Mouse (Mus musculus): ENCODE results near the gene Evx2. TPM values are rescaled to one million over a fixed set of nuclear protein-coding genes. Genes with fewer than 3 reads are reported as not detected.

The Evx2 gene
- polyA plus RNA-seq, 1 experiment from 2014 or later = not detected

DNA sequence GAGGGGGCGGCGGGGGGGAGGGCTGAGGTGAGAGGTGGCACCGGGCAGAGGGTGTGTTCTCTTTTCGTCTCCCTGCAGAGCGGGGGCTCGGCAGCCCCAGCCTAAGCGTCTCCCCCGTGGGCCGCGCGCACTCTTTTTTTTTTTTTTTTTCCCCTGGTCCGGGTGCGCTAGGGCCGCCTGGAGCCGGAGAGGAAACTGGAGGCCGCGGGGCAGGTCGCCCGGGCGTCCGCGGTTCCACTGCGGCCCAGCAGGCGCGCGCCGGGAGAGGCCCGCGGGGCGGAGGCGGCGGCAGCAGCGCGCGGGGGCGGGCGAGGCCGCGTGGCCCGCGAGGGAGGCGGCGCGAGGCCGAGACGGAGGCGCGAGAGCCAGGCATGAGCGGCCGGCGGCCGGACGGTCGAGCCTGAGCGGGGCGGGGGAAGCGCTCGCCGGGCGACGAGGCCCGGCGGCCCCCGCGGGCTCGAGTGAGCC is 45.7 kb upstream of the Evx2 start:
- 0% methylated on average over 37 of the region's 66 CpGs for WGBS
- ATAC-seq (ENCODE audit: low FRiP score, low TSS enrichment) (peak; percentile 68), DNase-seq (ENCODE audit: low spot score) (no peak)
- no peaks in the 10 kb centered on the region for H3K9me3 ChIP-seq (ENCODE audit: control insufficient read depth, low read length)
- H3K4me1 ChIP-seq (replicated peaks; ENCODE audit: control insufficient read depth, insufficient read depth) = no peaks in the 10 kb centered on the region
- peaks cover 43% of the 10 kb centered on the region for H3K27me3 ChIP-seq (ENCODE audit: control insufficient read depth, insufficient read depth, low read length)
- no peaks in the 10 kb centered on the region for H3K36me3 ChIP-seq (ENCODE audit: control insufficient read depth, insufficient read depth, low read length)
- peak overlapping the region; percentile 53 for H3K9ac ChIP-seq (ENCODE audit: low read length)
- H3K4me3 ChIP-seq (ENCODE audit: low read depth, low read length) = peak overlapping the region; percentile 44
- H3K4me2 ChIP-seq (replicated peaks; ENCODE audit: low read depth) = peak overlapping the region; percentile 63
- H3K27ac ChIP-seq (replicated peaks) = peak overlapping the region; percentile 70
- TF ChIP-seq CTCF (IDR thresholded peaks at IDR 0.05; ENCODE audit: low read depth) (no peak), EP300 (optimal IDR thresholded peaks at IDR 0.05) (no peak)

DNA sequence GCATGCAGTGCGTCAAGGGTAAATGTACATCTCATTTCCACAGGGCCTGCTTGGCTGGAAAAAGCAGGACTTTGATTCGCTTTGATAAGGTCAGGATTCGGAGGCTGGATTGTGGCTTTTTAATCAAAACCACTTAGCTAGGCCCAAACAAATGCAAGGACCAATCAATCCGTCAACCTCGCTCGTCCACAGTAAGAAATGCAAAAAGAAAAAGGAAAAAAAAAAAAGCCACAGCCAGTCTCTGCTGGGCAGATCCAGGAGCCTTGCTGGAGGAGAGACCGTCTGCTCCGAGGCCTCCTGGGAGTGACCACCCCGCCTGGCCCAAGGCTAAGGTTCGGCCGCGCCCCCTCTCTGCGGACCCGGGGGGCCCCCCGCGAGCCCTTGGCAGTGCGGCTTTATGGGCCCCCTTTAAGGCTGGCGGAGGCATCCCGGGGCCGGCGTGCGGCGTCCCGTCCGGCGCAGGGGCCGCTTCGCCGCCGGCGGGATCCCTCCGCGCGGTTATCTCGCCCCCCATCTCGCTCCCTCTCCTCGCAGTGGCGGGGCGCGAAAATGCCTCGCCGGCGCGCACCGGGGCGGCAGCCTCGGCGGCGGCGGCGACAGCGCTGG is 45.1 kb upstream of the Evx2 start, which contains the start of gene Hoxd8:
Gene Hoxd8 (plus strand): TSS at position 223 of the 606 bp plus-strand sequence.
- 0 out of 2 replicates have a peak, but pooled peaks have one; percentile 9 for ATAC-seq (ENCODE audit: low FRiP score, low TSS enrichment)
- TF ChIP-seq EP300 (optimal IDR thresholded peaks at IDR 0.05) = no peak
- TF ChIP-seq CTCF (IDR thresholded peaks at IDR 0.05; ENCODE audit: low read depth) = no peak
- no peak for DNase-seq (ENCODE audit: low spot score)

DNA sequence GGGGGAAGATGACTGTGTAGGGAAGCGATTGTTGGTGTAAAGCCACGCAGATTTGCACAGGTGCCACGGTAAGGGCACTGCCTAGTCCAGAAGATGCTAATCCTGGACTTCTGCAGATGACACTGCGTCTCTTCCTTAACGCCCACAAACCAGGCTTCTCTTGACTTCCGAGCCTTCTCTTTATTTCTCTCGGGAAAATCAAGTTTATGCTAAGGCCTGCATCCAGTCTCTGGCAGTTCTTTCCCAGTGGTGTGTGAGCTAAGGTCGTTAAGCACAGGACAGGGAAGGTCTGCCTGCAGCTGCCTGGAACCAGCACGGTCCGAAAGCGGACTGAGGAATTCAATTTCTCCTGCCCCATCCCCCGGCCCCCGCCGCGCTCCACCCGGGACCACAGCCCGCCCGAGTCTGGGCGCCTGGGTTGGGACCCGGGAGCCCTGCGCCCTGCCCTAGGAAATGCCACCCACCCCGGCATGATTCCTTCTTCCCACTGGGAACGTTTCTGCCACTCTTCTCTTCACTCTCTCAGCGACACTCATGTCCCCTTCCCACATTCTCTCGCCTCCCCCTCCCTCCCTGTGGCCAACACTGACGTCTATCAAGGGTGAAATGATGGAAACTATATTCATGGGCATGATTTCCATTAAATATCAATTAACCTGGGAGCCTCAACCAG is 44.5 kb upstream of the Evx2 start:
- WGBS = 13% methylated on average over 26 of the region's 26 CpGs
- Histone ChIP-seq H3K9ac (ENCODE audit: low read length) (no peak overlapping the region), H3K27me3 (ENCODE audit: control insufficient read depth, insufficient read depth, low read length) (peaks cover 37% of the 10 kb centered on the region), H3K4me2 (replicated peaks; ENCODE audit: low read depth) (no peak overlapping the region), H3K27ac (replicated peaks) (no peak overlapping the region), H3K36me3 (ENCODE audit: control insufficient read depth, insufficient read depth, low read length) (no peaks in the 10 kb centered on the region), H3K4me1 (replicated peaks; ENCODE audit: control insufficient read depth, insufficient read depth) (no peaks in the 10 kb centered on the region), H3K4me3 (ENCODE audit: low read depth, low read length) (no peak overlapping the region), H3K9me3 (ENCODE audit: control insufficient read depth, low read length) (no peaks in the 10 kb centered on the region)
- TF ChIP-seq EP300 (optimal IDR thresholded peaks at IDR 0.05) = no peak
- TF ChIP-seq CTCF (IDR thresholded peaks at IDR 0.05; ENCODE audit: low read depth) = no peak
- DNase-seq (ENCODE audit: low spot score) (no peak), ATAC-seq (ENCODE audit: low FRiP score, low TSS enrichment) (no peak)

More for the DNA sequence above, 45.1 kb upstream of the Evx2 start, which contains the start of gene Hoxd8:
- Histone ChIP-seq H3K27ac (replicated peaks) (peak within 1 kb of the TSS; percentile 70), H3K4me3 (ENCODE audit: low read depth, low read length) (peak within 1 kb of the TSS; percentile 44), H3K27me3 (ENCODE audit: control insufficient read depth, insufficient read depth, low read length) (peaks cover 40% of the 10 kb centered on the region), H3K36me3 (ENCODE audit: control insufficient read depth, insufficient read depth, low read length) (no peaks in the 10 kb centered on the region), H3K9me3 (ENCODE audit: control insufficient read depth, low read length) (no peaks in the 10 kb centered on the region), H3K9ac (ENCODE audit: low read length) (peak within 1 kb of the TSS; percentile 53), H3K4me1 (replicated peaks; ENCODE audit: control insufficient read depth, insufficient read depth) (no peaks in the 10 kb centered on the region), H3K4me2 (replicated peaks; ENCODE audit: low read depth) (peak within 1 kb of the TSS; percentile 63)
- WGBS = 2% methylated on average over 34 of the region's 52 CpGs

DNA sequence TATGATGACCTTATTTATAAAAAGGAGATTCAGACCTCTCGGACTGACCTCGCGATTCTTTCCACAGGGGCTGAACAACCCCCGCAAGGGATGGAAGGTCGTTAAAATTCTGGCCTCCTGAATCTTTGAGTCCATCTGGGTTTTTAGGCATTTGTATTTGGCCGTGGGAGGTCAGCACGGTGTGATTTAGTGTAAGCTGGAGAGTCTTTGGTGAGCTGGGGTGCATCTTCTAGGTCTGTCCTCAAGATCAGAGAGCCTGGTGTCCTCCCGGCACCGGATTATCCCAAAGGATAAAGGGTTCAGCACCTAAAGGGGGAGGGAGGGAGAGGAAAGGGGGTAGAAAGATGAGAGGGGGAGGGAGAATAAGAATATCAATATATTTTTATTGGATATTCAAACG is 44.0 kb upstream of the Evx2 start:
- ATAC-seq (ENCODE audit: low FRiP score, low TSS enrichment) = no peak
- no peak overlapping the region for H3K4me2 ChIP-seq (replicated peaks; ENCODE audit: low read depth)
- H3K36me3 ChIP-seq (ENCODE audit: control insufficient read depth, insufficient read depth, low read length) = no peaks in the 10 kb centered on the region
- no peaks in the 10 kb centered on the region for H3K4me1 ChIP-seq (replicated peaks; ENCODE audit: control insufficient read depth, insufficient read depth)
- DNase-seq (ENCODE audit: low spot score) = no peak
- no peak overlapping the region for H3K9ac ChIP-seq (ENCODE audit: low read length)
- peaks cover 39% of the 10 kb centered on the region for H3K27me3 ChIP-seq (ENCODE audit: control insufficient read depth, insufficient read depth, low read length)
- TF ChIP-seq CTCF (IDR thresholded peaks at IDR 0.05; ENCODE audit: low read depth) (no peak), EP300 (optimal IDR thresholded peaks at IDR 0.05) (no peak)
- H3K9me3 ChIP-seq (ENCODE audit: control insufficient read depth, low read length) = no peaks in the 10 kb centered on the region
- 23% methylated on average over 10 of the region's 10 CpGs for WGBS
- no peak overlapping the region for H3K4me3 ChIP-seq (ENCODE audit: low read depth, low read length)
- H3K27ac ChIP-seq (replicated peaks) = no peak overlapping the region

DNA sequence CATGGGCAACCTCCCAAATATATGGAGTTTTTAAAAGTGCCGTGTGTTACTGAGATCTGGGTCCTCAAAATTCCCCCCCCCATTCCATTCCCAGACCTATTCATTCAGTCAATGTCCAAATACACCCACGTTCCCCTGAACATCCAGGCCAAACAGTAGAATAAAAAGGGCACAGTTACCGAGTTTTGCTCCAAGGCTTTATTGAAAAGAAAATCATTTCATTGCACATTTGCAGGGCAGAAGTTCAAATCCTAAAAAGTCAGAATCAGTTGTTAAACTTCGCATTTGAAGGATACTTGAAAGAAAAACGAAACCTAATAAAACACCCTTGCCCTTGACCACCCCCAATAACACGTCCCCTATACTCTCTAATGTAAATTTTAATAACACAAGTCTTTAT is 43.5 kb upstream of the Evx2 start:
- H3K4me3 ChIP-seq (ENCODE audit: low read depth, low read length) = no peak overlapping the region
- ATAC-seq (ENCODE audit: low FRiP score, low TSS enrichment) = no peak
- H3K36me3 ChIP-seq (ENCODE audit: control insufficient read depth, insufficient read depth, low read length) = no peaks in the 10 kb centered on the region
- H3K4me1 ChIP-seq (replicated peaks; ENCODE audit: control insufficient read depth, insufficient read depth) = no peaks in the 10 kb centered on the region
- H3K4me2 ChIP-seq (replicated peaks; ENCODE audit: low read depth) = no peak overlapping the region
- peaks cover 39% of the 10 kb centered on the region for H3K27me3 ChIP-seq (ENCODE audit: control insufficient read depth, insufficient read depth, low read length)
- TF ChIP-seq EP300 (optimal IDR thresholded peaks at IDR 0.05) = no peak
- TF ChIP-seq CTCF (IDR thresholded peaks at IDR 0.05; ENCODE audit: low read depth) = no peak
- DNase-seq (ENCODE audit: low spot score) = no peak
- no peaks in the 10 kb centered on the region for H3K9me3 ChIP-seq (ENCODE audit: control insufficient read depth, low read length)
- 29% methylated on average over 6 of the region's 6 CpGs for WGBS
- no peak overlapping the region for H3K27ac ChIP-seq (replicated peaks)
- H3K9ac ChIP-seq (ENCODE audit: low read length) = no peak overlapping the region
